Mouse (Mus musculus) heart, embryonic 15.5 days (tissue): Measurements from ENCODE around the gene Btbd35f23. TPM values are rescaled to one million over a fixed set of nuclear protein-coding genes. Genes with fewer than 3 reads are reported as not detected.
"Not testable (repeated sequence)": the region's sequence is repeated elsewhere in the genome, so short reads cannot be mapped to it uniquely, and the experiment has no call there.

ENCODE experiments used
- ATAC-seq: fragments of 200-750 bp; cut with Nextera tagmentation; replicated peaks from 2 replicates; pipeline ENCODE4 v1.8.0; 2017; ENCODE audit warnings: low read depth, moderate TSS enrichment; ENCODE audit not compliant: insufficient number of reproducible peaks, insufficient read depth, low FRiP score
- H3K27ac ChIP-seq: fragments of 300-500 bp; sonication (generic); 2 replicates; pipeline ENCODE4 v1.5.1; 2015; ENCODE audit warnings: mild to moderate bottlenecking, inconsistent platforms
- H3K27me3 ChIP-seq: fragments of 300-500 bp; sonication (generic); 2 replicates; pipeline ENCODE4 v1.6.1; 2015; ENCODE audit warnings: inconsistent platforms
- H3K36me3 ChIP-seq: fragments of 300-500 bp; sonication (generic); 2 replicates; pipeline ENCODE4 v1.6.1; 2015; ENCODE audit warnings: mild to moderate bottlenecking, inconsistent platforms
- H3K4me1 ChIP-seq: fragments of 300-500 bp; sonication (generic); replicated peaks from 2 replicates; pipeline ENCODE4 v1.6.1; 2015; ENCODE audit warnings: inconsistent platforms
- H3K4me2 ChIP-seq: fragments of 300-500 bp; sonication (generic); 2 replicates; pipeline ENCODE4 v1.6.1; 2015; ENCODE audit warnings: inconsistent platforms, mild to moderate bottlenecking, moderate library complexity
- H3K4me3 ChIP-seq: fragments of 300-500 bp; sonication (generic); 2 replicates; pipeline ENCODE4 v1.5.1; 2015; ENCODE audit warnings: mild to moderate bottlenecking, inconsistent platforms
- H3K9ac ChIP-seq: fragments of 300-500 bp; sonication (generic); 2 replicates; pipeline ENCODE4 v1.6.1; 2015; ENCODE audit warnings: mild to moderate bottlenecking, inconsistent platforms
- H3K9me3 ChIP-seq: fragments of 300-500 bp; sonication (generic); replicated peaks from 2 replicates; pipeline ENCODE4 v1.6.1; 2016; ENCODE audit warnings: inconsistent platforms
- WGBS: fragments of 180-500 bp; shearing (Covaris S2); methylation state at CpG from one replicate; pipeline ENCODE4 v1.1.7; 2015; ENCODE audit warnings: mixed read lengths; 5-methylcytosine and 5-hydroxymethylcytosine counted together
- polyA plus RNA-seq: library from polyadenylated mRNA; unstranded; fragments of >200 nt; fragmentation: Nextera tagmentation; extraction: Ambion mirVana; gene quantifications from 2 replicates; pipeline ENCODE4 v1.2.1, GENCODE M21; 2015

The Btbd35f23 gene
- not detected in 2 replicates for polyA plus RNA-seq

DNA sequence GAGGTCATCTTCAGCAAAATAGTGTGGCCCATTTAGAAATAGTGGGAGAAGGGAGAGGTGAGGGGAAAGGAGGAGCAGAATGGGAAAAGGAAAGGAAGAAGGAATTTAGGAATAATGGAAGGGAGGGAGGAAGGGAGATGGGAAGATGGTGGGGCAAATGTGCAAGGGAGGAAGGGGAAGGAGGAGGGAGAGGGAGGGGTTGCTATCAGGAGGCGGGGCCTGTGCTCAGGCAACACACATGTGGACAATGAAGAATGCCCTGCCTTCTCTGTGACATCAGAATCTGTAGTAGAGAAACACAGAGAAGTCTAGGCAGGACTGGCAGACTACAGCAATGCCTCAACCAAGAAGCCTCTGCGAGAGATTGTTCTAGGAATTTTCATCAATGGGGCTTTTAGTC is at the start of gene Btbd35f23:
TSS of gene Btbd35f23 (plus strand) at position 301 of the 400 bp plus-strand sequence.
- H3K27me3 ChIP-seq, H3K9ac ChIP-seq, H3K4me1 ChIP-seq, H3K4me2 ChIP-seq, H3K36me3 ChIP-seq, H3K27ac ChIP-seq, H3K9me3 ChIP-seq, H3K4me3 ChIP-seq, ATAC-seq: not testable (repeated sequence)
- WGBS = 51% methylated on average over 2 of the region's 2 CpGs

Other genes with a start within 250 kb of the Btbd35f23 start
- not detected in 2 replicates for gene Btbd35f24, start 119.0 kb downstream of the Btbd35f23 start, polyA plus RNA-seq